Mouse (Mus musculus): ENCODE data around the gene Abl2. TPM values are rescaled to one million over a fixed set of nuclear protein-coding genes. Genes with fewer than 3 reads are reported as not detected.

Abl2 gene
- polyA plus RNA-seq, 1 experiment, result 4.3 TPM

DNA sequence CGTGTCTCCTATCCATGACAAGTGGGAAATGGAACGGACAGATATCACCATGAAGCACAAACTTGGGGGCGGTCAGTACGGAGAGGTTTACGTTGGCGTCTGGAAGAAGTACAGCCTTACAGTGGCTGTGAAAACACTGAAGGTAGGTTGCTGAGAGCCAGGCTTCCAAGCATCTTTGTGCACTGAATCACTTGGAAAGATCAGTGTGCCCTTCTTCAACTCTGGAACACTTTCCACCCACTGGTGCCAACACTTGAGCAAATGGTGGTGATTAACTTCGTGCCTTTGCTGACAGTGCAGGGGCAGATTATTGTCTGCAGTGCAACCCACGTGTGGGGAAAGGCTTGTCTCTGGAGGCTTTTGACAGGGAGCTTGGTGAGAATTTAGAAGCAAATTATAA, 71.4 kb downstream of the Abl2 start:
- WGBS, result 96% methylated on average over 8 of the region's 8 CpGs
- TF ChIP-seq CTCF (IDR thresholded peaks at IDR 0.05; ENCODE audit: extremely low read depth, insufficient read length, insufficient replicate concordance, low read depth, low read length), result no peak
- TF ChIP-seq POLR2A (IDR thresholded peaks at IDR 0.05; ENCODE audit: low read depth, low read length), result no peak
- H3K36me3 ChIP-seq (ENCODE audit: control insufficient read depth, insufficient read depth, low read length), result peaks cover 15% of the 10 kb centered on the region

DNA sequence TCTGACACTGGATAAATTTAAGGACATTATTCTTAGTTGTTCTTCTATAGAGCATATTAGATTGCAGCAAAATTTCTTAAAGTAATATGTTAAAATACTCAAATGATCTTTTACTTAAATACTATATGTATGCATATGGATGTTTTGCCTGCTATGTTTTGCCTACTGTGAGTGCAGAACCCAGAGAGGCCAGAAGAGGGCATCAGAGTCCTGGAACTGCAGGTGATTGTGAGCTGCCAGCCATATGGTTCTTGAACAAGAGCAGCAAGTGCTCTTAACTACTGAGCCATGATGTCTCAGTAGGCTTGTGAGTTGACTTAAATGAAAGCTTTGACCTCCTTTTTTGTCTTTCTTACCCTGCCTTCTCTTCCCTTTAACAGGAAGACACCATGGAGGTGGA, 72.4 kb downstream of the Abl2 start:
- Histone ChIP-seq H3K27me3 (ENCODE audit: control insufficient read depth, insufficient read depth, low read length) (no peaks in the 10 kb centered on the region), H3K36me3 (ENCODE audit: control insufficient read depth, insufficient read depth, low read length) (peaks cover 18% of the 10 kb centered on the region), H3K4me3 (ENCODE audit: low read depth, low read length) (no peak overlapping the region), H3K4me1 (ENCODE audit: control insufficient read depth, insufficient read depth, insufficient read length, low read length) (no peaks in the 10 kb centered on the region), H3K27ac (ENCODE audit: insufficient read depth, low read depth, low read length) (no peak overlapping the region)
- TF ChIP-seq POLR2A (IDR thresholded peaks at IDR 0.05; ENCODE audit: low read depth, low read length) (no peak), CTCF (IDR thresholded peaks at IDR 0.05; ENCODE audit: extremely low read depth, insufficient read length, insufficient replicate concordance, low read depth, low read length) (peak; percentile 14; the same call in 1 of the 2 replicates)

More for the DNA sequence above, 71.4 kb downstream of the Abl2 start:
- no peak overlapping the region for H3K27ac ChIP-seq (ENCODE audit: insufficient read depth, low read depth, low read length)
- H3K4me3 ChIP-seq (ENCODE audit: low read depth, low read length), result no peak overlapping the region
- H3K4me1 ChIP-seq (ENCODE audit: control insufficient read depth, insufficient read depth, insufficient read length, low read length), result no peaks in the 10 kb centered on the region
- H3K27me3 ChIP-seq (ENCODE audit: control insufficient read depth, insufficient read depth, low read length), result no peaks in the 10 kb centered on the region

DNA sequence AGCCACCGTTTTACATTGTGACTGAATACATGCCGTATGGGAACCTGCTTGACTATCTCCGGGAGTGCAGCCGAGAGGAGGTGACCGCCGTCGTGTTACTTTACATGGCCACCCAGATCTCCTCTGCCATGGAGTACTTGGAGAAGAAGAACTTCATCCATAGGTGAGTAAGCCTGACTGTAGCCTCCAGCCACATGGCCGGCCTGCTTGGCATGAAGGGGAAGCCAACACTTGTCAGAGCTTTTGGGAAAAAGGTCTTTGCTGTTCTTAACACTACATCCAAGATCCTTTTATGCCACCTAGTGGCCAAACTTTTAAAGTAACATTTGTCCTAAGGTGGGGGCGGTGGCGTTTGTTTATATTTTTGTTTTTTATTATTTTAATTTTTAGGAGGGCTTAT, 74.5 kb downstream of the Abl2 start:
- Histone ChIP-seq H3K36me3 (ENCODE audit: control insufficient read depth, insufficient read depth, low read length) (peaks cover 24% of the 10 kb centered on the region), H3K27me3 (ENCODE audit: control insufficient read depth, insufficient read depth, low read length) (no peaks in the 10 kb centered on the region), H3K27ac (ENCODE audit: insufficient read depth, low read depth, low read length) (no peak overlapping the region), H3K4me3 (ENCODE audit: low read depth, low read length) (no peak overlapping the region), H3K4me1 (ENCODE audit: control insufficient read depth, insufficient read depth, insufficient read length, low read length) (no peaks in the 10 kb centered on the region)
- WGBS, result 70% methylated on average over 10 of the region's 10 CpGs
- TF ChIP-seq POLR2A (IDR thresholded peaks at IDR 0.05; ENCODE audit: low read depth, low read length) (no peak), CTCF (IDR thresholded peaks at IDR 0.05; ENCODE audit: extremely low read depth, insufficient read length, insufficient replicate concordance, low read depth, low read length) (peak; percentile 50; the same call in 1 of the 2 replicates)

DNA sequence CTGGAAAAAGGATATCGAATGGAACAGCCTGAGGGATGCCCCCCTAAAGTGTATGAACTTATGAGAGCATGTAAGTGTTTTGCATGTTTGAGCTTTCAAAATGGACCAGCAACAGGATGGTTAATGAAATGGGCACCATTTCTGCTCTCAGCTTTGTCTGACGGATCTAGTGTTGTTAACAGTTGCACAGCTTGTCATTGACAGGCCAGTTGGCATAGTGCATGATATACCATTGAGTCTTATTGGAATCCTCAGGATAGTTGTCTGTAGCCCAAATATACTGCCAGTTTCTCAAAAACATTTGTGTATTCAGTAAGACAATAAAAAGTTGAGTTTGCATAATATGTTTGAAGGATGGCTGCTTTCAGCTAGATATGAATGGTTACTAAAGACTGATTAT, 76.6 kb downstream of the Abl2 start:
- Histone ChIP-seq H3K36me3 (ENCODE audit: control insufficient read depth, insufficient read depth, low read length) (peaks cover 21% of the 10 kb centered on the region), H3K27ac (ENCODE audit: insufficient read depth, low read depth, low read length) (no peak overlapping the region), H3K27me3 (ENCODE audit: control insufficient read depth, insufficient read depth, low read length) (no peaks in the 10 kb centered on the region), H3K4me3 (ENCODE audit: low read depth, low read length) (no peak overlapping the region), H3K4me1 (ENCODE audit: control insufficient read depth, insufficient read depth, insufficient read length, low read length) (no peaks in the 10 kb centered on the region)
- TF ChIP-seq POLR2A (IDR thresholded peaks at IDR 0.05; ENCODE audit: low read depth, low read length) (no peak), CTCF (IDR thresholded peaks at IDR 0.05; ENCODE audit: extremely low read depth, insufficient read length, insufficient replicate concordance, low read depth, low read length) (no peak)
- WGBS, result 97% methylated on average over 2 of the region's 2 CpGs

DNA sequence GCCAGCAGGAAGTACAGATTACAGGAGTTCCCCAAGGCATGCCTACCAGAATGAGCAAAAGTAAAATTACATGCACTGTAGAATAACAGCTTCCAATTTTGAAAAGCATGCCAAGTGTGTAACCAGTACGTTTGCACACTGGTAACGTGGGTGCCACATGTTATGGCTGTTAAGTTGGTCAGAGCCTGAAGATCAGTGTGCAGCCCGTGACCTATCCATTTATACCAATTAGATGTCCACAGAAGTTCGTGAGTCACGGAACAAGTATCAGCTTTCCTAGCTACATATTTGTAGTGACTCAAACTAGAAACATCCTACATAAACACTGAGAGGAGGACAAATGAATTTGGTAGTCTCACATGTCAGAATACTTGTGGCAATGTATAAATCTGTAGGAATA, 80.9 kb downstream of the Abl2 start:
- no peak overlapping the region for H3K27ac ChIP-seq (ENCODE audit: insufficient read depth, low read depth, low read length)
- no peak overlapping the region for H3K4me3 ChIP-seq (ENCODE audit: low read depth, low read length)
- no peaks in the 10 kb centered on the region for H3K27me3 ChIP-seq (ENCODE audit: control insufficient read depth, insufficient read depth, low read length)
- H3K4me1 ChIP-seq (ENCODE audit: control insufficient read depth, insufficient read depth, insufficient read length, low read length), result no peaks in the 10 kb centered on the region
- TF ChIP-seq POLR2A (IDR thresholded peaks at IDR 0.05; ENCODE audit: low read depth, low read length) (no peak), CTCF (IDR thresholded peaks at IDR 0.05; ENCODE audit: extremely low read depth, insufficient read length, insufficient replicate concordance, low read depth, low read length) (no peak)
- H3K36me3 ChIP-seq (ENCODE audit: control insufficient read depth, insufficient read depth, low read length), result peaks cover 33% of the 10 kb centered on the region
- 89% methylated on average over 5 of the region's 5 CpGs for WGBS

DNA sequence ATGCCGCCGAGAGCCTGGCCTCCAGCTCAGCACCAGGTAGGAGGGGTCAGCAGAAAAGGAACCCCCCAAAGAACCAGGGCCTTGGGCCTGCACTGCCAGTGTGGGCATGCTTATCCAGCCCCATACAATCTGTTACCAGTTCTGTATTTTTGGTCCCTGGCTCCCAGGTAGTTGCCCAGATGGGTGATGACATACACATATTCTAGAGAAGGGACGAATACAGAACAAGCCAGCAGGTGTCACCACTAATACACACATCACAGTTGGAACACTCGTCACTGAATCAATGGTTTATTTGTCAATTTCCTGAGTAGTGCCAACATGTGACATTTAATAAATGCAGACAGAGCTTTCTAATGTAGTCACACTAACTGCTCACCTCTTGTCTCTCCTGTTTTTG, 82.0 kb downstream of the Abl2 start:
- Histone ChIP-seq H3K4me3 (ENCODE audit: low read depth, low read length) (no peak overlapping the region), H3K36me3 (ENCODE audit: control insufficient read depth, insufficient read depth, low read length) (peaks cover 31% of the 10 kb centered on the region), H3K27ac (ENCODE audit: insufficient read depth, low read depth, low read length) (no peak overlapping the region), H3K4me1 (ENCODE audit: control insufficient read depth, insufficient read depth, insufficient read length, low read length) (no peaks in the 10 kb centered on the region), H3K27me3 (ENCODE audit: control insufficient read depth, insufficient read depth, low read length) (no peaks in the 10 kb centered on the region)
- no peak for TF ChIP-seq POLR2A (IDR thresholded peaks at IDR 0.05; ENCODE audit: low read depth, low read length)
- 60% methylated on average over 4 of the region's 4 CpGs for WGBS

DNA sequence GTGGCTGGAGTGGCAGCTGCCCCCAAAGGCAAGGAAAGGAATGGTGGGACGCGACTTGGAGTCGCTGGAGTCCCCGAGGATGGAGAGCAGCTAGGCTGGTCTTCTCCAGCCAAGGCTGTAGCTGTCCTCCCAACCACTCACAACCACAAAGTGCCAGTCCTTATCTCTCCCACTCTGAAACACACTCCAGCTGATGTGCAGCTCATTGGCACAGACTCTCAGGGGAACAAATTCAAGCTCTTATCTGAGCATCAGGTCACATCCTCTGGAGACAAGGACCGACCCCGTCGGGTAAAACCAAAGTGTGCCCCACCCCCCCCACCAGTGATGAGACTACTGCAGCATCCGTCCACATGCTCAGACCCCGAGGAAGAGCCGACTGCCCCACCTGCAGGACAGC, 83.2 kb downstream of the Abl2 start:
- no peak overlapping the region for H3K4me3 ChIP-seq (ENCODE audit: low read depth, low read length)
- no peak overlapping the region for H3K27ac ChIP-seq (ENCODE audit: insufficient read depth, low read depth, low read length)
- 88% methylated on average over 10 of the region's 10 CpGs for WGBS
- H3K36me3 ChIP-seq (ENCODE audit: control insufficient read depth, insufficient read depth, low read length), result peaks cover 24% of the 10 kb centered on the region
- no peaks in the 10 kb centered on the region for H3K27me3 ChIP-seq (ENCODE audit: control insufficient read depth, insufficient read depth, low read length)
- TF ChIP-seq POLR2A (IDR thresholded peaks at IDR 0.05; ENCODE audit: low read depth, low read length), result no peak
- TF ChIP-seq CTCF (IDR thresholded peaks at IDR 0.05; ENCODE audit: extremely low read depth, insufficient read length, insufficient replicate concordance, low read depth, low read length), result no peak
- H3K4me1 ChIP-seq (ENCODE audit: control insufficient read depth, insufficient read depth, insufficient read length, low read length), result no peaks in the 10 kb centered on the region

DNA sequence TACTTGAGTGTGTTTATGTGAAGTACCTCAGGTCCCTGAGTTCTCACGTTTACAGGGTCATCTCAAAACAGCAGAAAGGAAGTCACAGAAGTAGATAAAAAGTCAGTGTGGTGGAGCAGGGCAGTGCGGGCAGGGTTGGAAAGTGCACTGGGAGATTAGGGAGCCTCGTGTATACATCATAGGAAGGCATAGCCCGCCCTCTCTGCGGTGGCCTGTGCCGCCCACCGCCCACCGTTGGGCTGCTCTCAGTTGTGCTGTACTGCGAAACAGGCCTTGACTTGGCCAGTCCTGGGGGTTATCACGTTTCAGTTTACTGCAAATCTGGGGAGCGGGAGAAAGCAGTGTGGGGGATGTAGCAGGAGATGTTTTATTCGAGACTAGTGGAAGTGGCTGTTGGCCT, 84.2 kb downstream of the Abl2 start:
- 82% methylated on average over 12 of the region's 12 CpGs for WGBS
- H3K36me3 ChIP-seq (ENCODE audit: control insufficient read depth, insufficient read depth, low read length), result peaks cover 21% of the 10 kb centered on the region

More for the DNA sequence above, 84.2 kb downstream of the Abl2 start:
- Histone ChIP-seq H3K4me3 (ENCODE audit: low read depth, low read length) (no peak overlapping the region), H3K27ac (ENCODE audit: insufficient read depth, low read depth, low read length) (no peak overlapping the region), H3K27me3 (ENCODE audit: control insufficient read depth, insufficient read depth, low read length) (no peaks in the 10 kb centered on the region), H3K4me1 (ENCODE audit: control insufficient read depth, insufficient read depth, insufficient read length, low read length) (no peaks in the 10 kb centered on the region)
- TF ChIP-seq CTCF (IDR thresholded peaks at IDR 0.05; ENCODE audit: extremely low read depth, insufficient read length, insufficient replicate concordance, low read depth, low read length), result no peak
- no peak for TF ChIP-seq POLR2A (IDR thresholded peaks at IDR 0.05; ENCODE audit: low read depth, low read length)

Measured in small intestine, adult 2 months (tissue).